7 mouse cellular contexts compared by ENCODE assay signal in the genomic region with DNA sequence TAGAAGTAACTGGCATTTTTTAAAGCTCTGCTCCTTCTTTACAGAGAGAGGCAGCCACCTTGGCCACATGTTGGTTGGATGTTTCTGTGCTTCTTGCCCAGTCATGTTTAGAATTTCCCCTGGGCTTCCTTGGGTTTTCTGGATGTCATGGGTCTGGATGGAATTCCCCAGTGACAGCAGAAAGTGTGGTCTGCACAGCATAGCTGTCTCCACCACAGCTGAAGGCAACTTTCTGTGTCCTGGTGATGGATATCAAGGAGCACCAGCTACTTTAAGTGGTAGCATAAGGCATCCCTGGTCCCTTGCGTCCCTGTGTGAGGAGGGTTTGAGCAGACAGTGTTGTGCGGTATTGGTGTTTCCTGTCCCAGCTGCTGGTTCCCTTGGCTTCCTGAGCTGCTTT.
"Had no signal": no experiment of that assay in that cellular context is flagged by ENCODE, and none has a peak within 500 bp of the region (broad histone marks: within the 10 kb centered on the region; RNA-seq: fewer than 3 reads in every experiment).

No protein-coding gene starts in this region.

- DNase-seq: kidney, adult 2 months; kidney, postnatal 36 days; left cerebral cortex, postnatal 4 days; lung, adult 18-20 months; midbrain, embryonic 14.5 days; right cerebral cortex, postnatal 4 days; spleen, adult 18-20 months had no signal
